Mouse (Mus musculus) right cerebral cortex, postnatal 10 days (tissue): Measurements from ENCODE around the gene Cux2.

Experiments used
- DNase-seq, 2 experiments: peaks; one replicate each; pipeline ENCODE4 v3.0.0; 2021; ENCODE audit warnings: low spot score in 2 of 2

The Cux2 gene

DNA sequence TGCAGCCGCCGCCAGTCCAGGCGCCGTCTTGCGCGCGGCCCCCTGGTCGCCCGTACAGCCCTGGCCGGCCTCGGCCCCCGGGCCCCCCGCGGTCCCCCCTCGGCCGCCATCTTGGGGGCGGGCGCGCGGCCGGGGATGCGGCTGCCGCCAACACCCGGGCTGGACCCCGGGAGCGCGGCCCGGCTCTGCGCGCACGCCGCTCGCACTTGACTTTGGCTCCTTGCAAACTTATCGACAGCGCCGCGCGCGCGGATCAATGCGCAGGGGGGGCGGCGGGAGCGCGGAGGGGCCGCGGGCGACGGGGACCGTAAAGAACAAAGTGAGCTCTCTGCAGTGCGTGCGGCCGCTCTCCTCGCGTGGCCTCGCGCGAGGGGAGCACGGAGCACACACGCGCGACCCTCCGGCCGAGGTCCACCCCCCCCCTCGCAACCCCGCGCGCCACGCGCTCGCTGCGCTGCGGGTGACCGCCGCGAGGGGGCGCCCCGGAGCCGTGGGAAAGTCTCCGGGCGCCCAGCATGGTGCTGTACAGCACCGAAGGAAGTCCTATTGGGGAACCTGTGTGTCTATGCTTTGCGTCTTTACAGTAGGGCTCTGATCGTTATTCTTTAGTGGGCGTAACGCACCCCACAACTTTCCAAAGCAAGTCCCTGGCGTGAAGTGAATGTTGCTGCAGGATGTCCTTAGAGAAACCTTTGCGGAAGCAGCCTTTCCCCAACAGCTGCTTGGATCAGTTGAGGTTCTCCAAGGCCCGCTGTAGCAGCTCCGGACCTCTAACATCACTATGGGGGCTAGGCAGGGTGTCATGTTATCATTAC, at the start of gene Cux2:
Gene Cux2 (minus strand): TSS at position 86 of the 815 bp plus-strand sequence.
- DNase-seq = peak; percentile 83 to 84

DNA sequence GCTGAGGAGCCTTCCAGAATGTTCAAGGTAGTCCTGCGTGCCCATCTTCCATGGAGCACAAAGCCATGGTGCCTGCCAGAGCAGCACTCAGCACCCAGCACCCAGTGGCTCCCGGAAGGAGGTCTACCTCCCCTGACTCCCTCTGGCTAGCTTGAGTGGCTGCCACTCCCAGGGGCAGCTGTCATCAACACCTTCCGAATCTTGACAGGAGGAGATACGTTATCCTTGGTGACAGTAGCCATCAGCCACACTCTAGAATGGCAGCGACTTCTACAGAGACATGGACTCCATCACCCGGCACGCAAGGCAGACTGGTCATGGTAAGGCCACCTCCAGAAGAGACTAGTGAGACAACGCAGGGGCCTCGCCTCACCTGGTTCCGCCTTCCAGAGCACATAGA, 44.5 kb upstream of the Cux2 start:
- no peak for DNase-seq

GRCm38 (mm10) chr5:122093734-122094133, 43.8 kb upstream of the Cux2 start:
- DNase-seq = no peak

DNA sequence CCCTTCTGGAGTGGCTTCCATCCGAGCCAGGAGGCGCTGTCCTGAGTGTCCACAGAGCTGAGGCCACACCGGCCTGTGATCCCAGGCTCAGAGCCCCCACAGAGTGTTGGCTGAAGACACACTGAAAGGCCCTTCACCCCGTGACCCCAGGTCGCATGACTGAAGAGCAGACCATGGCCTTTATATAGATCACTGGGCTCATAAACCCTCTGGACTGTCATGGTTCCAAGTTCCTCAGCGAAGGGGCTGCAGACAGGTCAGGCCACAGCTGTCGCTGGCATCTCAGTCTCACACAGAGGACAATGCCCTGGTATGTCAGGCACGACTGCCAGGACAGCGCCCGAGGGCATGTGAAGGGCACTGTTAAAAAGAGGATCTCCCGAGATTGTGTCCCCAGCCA, 42.9 kb upstream of the Cux2 start:
- no peak for DNase-seq

GRCm38 (mm10) chr5:122091070-122091469, 41.2 kb upstream of the Cux2 start:
- peak in 1 of 2 experiments; percentile 65 for DNase-seq

GRCm38 (mm10) chr5:122089664-122090063, 39.8 kb upstream of the Cux2 start:
- DNase-seq = no peak

- DNase-seq = peak; percentile 89 to 92
These were observed 39.0 kb upstream of the Cux2 start for GRCm38 (mm10) chr5:122088917-122089316.

GRCm38 (mm10) chr5:122086121-122086520, 36.2 kb upstream of the Cux2 start:
- DNase-seq = no peak

- no peak for DNase-seq
These were observed 35.4 kb upstream of the Cux2 start for GRCm38 (mm10) chr5:122085291-122085690.

DNA sequence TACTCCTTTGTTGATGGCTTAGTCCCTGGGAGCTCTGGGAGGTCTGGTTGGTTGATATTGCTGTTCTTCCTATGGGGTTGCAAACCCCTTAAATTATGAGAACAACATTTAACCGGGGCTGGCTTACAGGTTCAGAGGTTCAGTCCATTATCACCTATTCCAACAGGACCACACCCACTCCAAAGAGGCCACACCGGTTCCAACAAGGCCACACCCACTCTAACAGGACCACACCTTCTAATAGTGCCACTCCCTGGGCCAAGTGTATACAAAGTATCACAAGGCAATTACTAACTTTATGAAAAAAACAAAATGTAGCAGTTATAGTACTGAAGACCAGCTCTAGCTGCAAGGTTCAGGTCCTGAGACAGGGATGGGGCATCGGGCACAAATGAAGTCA, 34.6 kb upstream of the Cux2 start:
- no peak for DNase-seq

DNA sequence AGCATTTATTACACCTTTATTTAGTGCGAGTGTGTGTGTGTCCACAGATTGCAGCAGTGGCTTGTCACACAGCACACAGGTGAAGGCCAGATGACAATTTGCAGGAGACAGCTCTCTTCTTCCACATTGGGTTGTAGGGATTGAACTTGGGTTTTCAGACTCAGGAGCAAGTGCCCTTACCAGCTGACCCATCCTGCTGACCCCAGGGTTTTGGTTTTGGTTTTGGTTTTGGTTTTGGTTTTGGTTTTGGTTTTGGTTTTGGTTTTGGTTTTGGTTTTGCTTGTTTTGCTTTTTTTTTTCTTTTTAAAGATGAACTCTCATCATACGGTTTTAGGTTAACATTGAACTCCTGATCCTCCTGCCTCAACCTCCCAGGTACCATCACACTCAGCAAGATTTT, 33.4 kb upstream of the Cux2 start:
- DNase-seq = no peak

GRCm38 (mm10) chr5:122081471-122081870, 31.6 kb upstream of the Cux2 start:
- no peak for DNase-seq

- DNase-seq = peak; percentile 94 to 96
These were observed 31.0 kb upstream of the Cux2 start for GRCm38 (mm10) chr5:122080930-122081329.

DNA sequence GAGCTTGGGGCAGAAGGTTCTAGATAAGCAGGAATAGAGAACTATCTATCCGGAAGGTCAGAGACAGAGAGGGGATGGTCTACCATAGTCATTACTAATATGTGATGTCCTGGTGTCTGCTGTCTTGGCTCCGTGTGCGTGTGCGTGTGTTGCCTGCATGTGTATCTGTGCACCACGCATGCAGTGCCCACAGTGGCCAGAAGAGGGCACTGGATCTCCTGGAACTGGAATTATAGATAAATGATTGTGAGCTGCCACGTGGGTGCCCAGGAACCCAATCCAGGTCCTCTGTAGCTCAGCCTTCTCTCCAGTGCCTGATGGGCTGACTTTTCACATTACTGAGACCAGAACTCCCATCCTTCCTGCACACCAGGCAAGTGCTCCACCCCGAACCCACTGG, 29.9 kb upstream of the Cux2 start:
- DNase-seq = no peak

GRCm38 (mm10) chr5:122077244-122077643, 27.3 kb upstream of the Cux2 start:
- no peak for DNase-seq

- no peak for DNase-seq
These were observed 25.8 kb upstream of the Cux2 start for GRCm38 (mm10) chr5:122075736-122076135.

GRCm38 (mm10) chr5:122071997-122072396, 22.1 kb upstream of the Cux2 start:
- DNase-seq = no peak

DNA sequence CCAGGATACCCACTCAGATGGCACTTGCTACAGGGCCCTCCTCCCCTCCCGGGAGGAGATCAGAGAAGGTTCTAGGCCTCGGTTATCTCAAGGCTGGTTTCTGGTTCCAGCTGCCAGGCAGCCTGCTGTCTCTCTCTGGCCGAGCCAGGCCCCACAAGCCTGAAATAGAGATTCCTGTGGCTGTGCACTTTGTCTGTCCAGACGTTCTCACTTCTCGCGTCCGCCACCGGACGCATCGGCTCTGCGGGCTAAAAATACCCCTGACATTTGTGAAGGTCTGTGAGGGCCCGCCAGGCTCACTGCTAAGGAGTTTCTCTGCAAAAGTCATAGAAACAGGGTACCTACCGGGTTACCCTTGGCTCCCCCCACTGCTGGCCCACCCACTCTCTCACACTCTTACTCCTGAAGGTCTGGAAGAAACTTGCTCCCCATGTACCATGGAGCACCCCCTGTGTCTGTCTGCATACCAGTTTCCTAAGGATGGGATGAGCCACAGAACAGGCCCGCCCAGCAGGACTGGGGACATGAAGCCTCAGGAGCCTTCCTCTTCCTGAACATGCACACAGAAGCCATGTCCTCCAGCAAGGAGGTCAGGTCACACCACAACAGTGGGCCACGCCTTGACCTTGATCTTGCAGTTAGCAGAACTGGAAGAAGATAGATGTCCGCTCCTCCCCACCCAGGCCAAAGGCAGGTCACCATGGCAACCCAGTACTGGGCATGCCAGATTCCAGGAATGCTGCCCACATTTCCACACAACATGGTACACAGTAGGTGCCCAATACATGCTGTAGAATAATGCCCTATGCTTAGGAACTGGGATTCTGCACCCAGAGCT, 21.3 kb upstream of the Cux2 start:
- peak in 1 of 2 experiments; percentile 61 for DNase-seq

DNA sequence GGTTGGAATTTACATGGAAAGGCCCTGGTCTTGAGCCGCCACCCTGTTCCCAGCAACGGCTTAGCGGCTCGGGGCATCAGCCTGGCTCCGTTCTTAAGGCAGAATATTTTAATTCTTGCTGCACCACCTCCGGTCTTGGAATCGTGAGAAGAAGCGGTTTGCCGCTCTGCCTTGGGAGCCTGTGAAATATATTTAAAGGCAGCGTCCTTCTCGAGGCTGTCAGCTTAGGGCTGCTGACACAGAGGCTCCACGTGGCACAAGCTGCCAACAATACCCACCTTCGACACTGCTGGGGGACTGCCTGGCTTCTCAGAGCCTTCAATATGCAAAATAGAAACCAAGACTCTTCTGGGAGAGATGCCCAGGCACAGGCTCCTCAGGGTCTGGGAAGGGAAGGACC, 18.7 kb upstream of the Cux2 start:
- peak in 1 of 2 experiments; percentile 54 for DNase-seq

DNA sequence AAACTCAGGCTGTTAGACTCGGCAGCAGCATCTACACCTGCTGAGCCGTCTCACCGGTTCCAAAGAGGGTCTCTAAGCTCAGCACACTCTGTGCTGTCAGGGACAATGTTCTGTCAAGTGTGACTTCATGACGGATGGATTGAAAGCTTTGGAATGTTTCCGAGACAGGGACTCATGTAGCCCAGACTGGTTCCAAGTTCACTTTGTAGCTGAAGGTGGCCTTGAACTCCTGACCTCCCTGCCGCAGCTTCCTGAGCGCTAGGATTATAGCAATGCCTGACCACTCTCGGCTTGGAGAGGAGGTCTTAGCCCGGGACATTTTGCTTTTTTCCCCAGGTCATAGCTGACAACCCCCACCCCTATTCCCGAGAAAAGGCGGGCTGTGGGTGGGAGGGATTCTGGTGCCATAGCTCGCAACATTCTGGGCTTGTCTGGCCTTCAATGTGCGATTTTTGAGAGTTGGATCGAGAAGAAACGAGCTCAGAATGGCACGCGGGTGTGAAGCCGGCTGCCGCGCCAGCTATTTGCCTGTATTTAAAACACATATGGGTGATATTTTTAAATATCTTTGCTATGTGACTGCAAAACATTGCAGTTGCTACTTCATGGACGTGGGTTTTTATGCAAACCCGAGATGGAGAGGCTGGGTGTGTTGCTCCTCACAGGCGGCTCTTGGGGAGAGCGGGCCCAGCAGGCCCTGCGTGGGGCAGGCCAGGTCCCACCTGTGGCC, 13.5 kb upstream of the Cux2 start:
- DNase-seq = peak; percentile 78 to 86

DNA sequence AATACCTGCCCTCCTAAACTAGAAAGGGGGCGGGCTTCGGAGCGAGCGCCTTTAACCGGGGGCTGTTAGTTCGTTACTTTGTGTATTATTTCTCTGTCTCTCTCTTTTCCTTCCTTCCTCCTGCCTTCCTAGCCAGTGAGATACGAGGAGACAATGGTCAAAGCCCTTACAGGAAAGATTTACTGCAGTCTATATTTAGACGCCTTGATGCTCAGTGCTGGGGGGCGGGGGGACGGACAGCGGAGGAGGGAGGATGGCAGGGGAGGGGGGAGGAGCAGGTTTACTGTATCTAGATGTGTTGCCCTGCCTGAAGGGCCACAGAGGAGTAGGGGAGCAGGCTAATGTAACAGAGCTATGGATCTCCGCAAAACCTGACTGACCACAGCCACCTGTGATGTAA, 12.6 kb upstream of the Cux2 start:
- no peak for DNase-seq

DNA sequence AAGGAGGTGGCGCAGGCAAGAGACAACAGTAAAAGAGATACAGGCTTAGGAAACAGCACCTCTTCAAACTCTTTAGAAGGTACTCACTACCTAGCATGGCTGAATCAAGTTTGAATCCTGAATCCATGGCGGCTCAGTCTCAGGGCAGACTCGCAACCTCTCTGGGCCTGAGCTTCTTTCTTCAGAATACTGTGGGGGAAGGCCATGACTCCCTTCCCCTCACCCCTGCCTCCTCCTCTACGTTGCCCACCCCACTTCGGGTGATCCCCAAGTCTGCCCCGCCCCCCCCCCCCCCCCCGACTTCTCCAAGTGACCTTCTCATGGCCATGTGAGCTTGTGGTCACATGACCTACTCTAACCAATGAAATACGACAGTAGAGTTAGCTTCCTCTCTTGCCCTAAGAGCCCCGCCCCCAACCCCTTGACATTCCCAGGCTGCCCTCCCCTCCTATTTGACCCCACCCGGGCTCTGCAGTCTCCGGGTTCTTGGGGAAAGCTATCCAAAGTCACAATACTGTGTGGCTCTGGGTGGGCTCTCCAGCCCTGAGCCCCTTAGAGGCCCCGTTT, 10.9 kb upstream of the Cux2 start:
- peak in 1 of 2 experiments; percentile 23 for DNase-seq
